Mouse (Mus musculus) megakaryocyte, embryonic 14.5 days (primary cell): Measurements from ENCODE around the gene Adap2.

Experiments
- FLI1 ChIP-seq: IDR thresholded peaks from 2 replicates; pipeline ENCODE4 v1.6.1; 2012; ENCODE audit warnings: low read length, inconsistent platforms, mixed read lengths
- GATA1 ChIP-seq: IDR thresholded peaks from 3 replicates; pipeline ENCODE4 v1.6.1; 2012; ENCODE audit warnings: mixed read lengths, low read length, inconsistent platforms, borderline replicate concordance

DNA sequence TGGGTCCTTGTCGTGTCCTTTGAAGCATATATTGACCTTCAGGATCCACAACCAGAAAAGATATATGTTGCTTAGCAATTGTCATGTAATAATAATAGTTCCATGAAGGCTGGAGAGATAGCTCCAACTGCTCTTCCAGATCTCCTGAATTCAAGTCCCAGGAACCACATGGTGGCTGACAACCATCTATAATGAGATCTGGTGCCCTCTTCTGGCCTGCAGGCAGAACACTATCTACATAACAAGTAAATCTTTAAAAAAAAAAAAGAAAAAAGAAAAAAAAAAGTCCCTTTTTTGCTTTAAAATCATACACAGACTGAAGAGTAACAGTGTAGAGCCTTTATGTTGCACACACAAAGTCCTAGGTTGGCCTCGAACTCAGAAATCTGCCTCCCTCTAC, 45.9 kb downstream of the Adap2 start:
- TF ChIP-seq GATA1 (no peak), FLI1 (no peak)
